Mouse (Mus musculus) liver, adult (tissue): ENCODE data around the gene Nek9.

Source experiments
- GATA4 ChIP-seq: IDR thresholded peaks from 2 replicates; pipeline ENCODE4 v1.6.1; 2014; ENCODE audit warnings: mild to moderate bottlenecking, low read length; ENCODE audit not compliant: insufficient replicate concordance

Gene Nek9

GRCm38 (mm10) chr12:85362510-85362909, 23.3 kb upstream of the Nek9 start:
- no peak for TF ChIP-seq GATA4

- TF ChIP-seq GATA4, result no peak
Measured at GRCm38 (mm10) chr12:85361580-85361979, 22.4 kb upstream of the Nek9 start.

- no peak for TF ChIP-seq GATA4
Measured at GRCm38 (mm10) chr12:85361165-85361564, 22.0 kb upstream of the Nek9 start.

- no peak for TF ChIP-seq GATA4
Measured at GRCm38 (mm10) chr12:85354061-85354460, 14.9 kb upstream of the Nek9 start.

- TF ChIP-seq GATA4, result no peak
Measured at GRCm38 (mm10) chr12:85350407-85351232, 11.5 kb upstream of the Nek9 start.

GRCm38 (mm10) chr12:85348338-85348737, 9.2 kb upstream of the Nek9 start:
- peak; percentile 52; the same call in 1 of the 2 replicates for TF ChIP-seq GATA4

GRCm38 (mm10) chr12:85347196-85347595, 8.0 kb upstream of the Nek9 start:
- TF ChIP-seq GATA4, result no peak

GRCm38 (mm10) chr12:85346374-85346773, 7.2 kb upstream of the Nek9 start:
- no peak for TF ChIP-seq GATA4

- no peak for TF ChIP-seq GATA4
Measured at GRCm38 (mm10) chr12:85345559-85345958, 6.4 kb upstream of the Nek9 start.

GRCm38 (mm10) chr12:85344252-85344651, 5.1 kb upstream of the Nek9 start:
- no peak for TF ChIP-seq GATA4

- TF ChIP-seq GATA4, result no peak
Measured at GRCm38 (mm10) chr12:85342310-85342709, 3.1 kb upstream of the Nek9 start.

- TF ChIP-seq GATA4, result no peak
Measured at GRCm38 (mm10) chr12:85341131-85341530, 2.0 kb upstream of the Nek9 start.

- TF ChIP-seq GATA4, result no peak
Measured at GRCm38 (mm10) chr12:85339947-85340346, 785 bp upstream of the Nek9 start.

- no peak for TF ChIP-seq GATA4
Measured at GRCm38 (mm10) chr12:85338815-85339214, 347 bp downstream of the Nek9 start.

GRCm38 (mm10) chr12:85337567-85338311, 1.4 kb downstream of the Nek9 start:
- TF ChIP-seq GATA4, result no peak

- no peak for TF ChIP-seq GATA4
Measured at GRCm38 (mm10) chr12:85330153-85330552, 9.0 kb downstream of the Nek9 start.
